Mouse (Mus musculus): ENCODE data around the gene Vezt.

GRCm38 (mm10) chr10:94066896-94067295 is 31.3 kb upstream of the Vezt start:
- TF ChIP-seq CTCF (IDR thresholded peaks at IDR 0.05; ENCODE audit: borderline replicate concordance, extremely low read depth, insufficient read depth, insufficient read length) (no peak), POLR2A (IDR thresholded peaks at IDR 0.05; ENCODE audit: borderline replicate concordance, extremely low read depth, insufficient read depth, insufficient read length, poor library complexity, severe bottlenecking) (no peak)
